Mouse (Mus musculus) kidney, postnatal 0 days (tissue): ENCODE results near the gene Olfr361. TPM values are rescaled to one million over a fixed set of nuclear protein-coding genes. Genes with fewer than 3 reads are reported as not detected.
"Not testable (repeated sequence)": the region's sequence is repeated elsewhere in the genome, so short reads cannot be mapped to it uniquely, and the experiment has no call there.

Experiments used
- ATAC-seq: fragments of 200-750 bp; cut with Nextera tagmentation; replicated peaks from 2 replicates; pipeline ENCODE4 v1.8.0; 2017; ENCODE audit warnings: low read depth, moderate number of reproducible peaks, moderate TSS enrichment, moderate library complexity; ENCODE audit not compliant: low FRiP score
- DNase-seq: peaks from one replicate; pipeline ENCODE4 v3.0.0-alpha.2; 2016; ENCODE audit warnings: low spot score
- H3K27ac ChIP-seq: fragments of 300-500 bp; sonication (generic); 2 replicates; pipeline ENCODE4 v1.5.1; 2014; ENCODE audit warnings: mild to moderate bottlenecking
- H3K27me3 ChIP-seq: fragments of 300-500 bp; sonication (generic); 2 replicates; pipeline ENCODE4 v1.6.1; 2014; ENCODE audit warnings: low read length, mixed read lengths; ENCODE audit not compliant: insufficient read depth
- H3K36me3 ChIP-seq: fragments of 300-500 bp; sonication (generic); 2 replicates; pipeline ENCODE4 v1.6.1; 2014; ENCODE audit warnings: low read length, mixed read lengths; ENCODE audit not compliant: insufficient read depth
- H3K4me1 ChIP-seq: fragments of 300-500 bp; sonication (generic); replicated peaks from 2 replicates; pipeline ENCODE4 v1.6.1; 2014; ENCODE audit warnings: antibody characterized with exemption, low read length, mixed read lengths; ENCODE audit not compliant: insufficient read depth
- H3K4me2 ChIP-seq: fragments of 300-500 bp; sonication (generic); 2 replicates; pipeline ENCODE4 v1.6.1; 2014; ENCODE audit warnings: mild to moderate bottlenecking, low read length, moderate library complexity, mixed read lengths
- H3K4me3 ChIP-seq: fragments of 300-500 bp; sonication (generic); replicated peaks from 2 replicates; pipeline ENCODE4 v1.5.1; 2014; ENCODE audit warnings: low read depth, low read length
- H3K9ac ChIP-seq: fragments of 300-500 bp; sonication (generic); 2 replicates; pipeline ENCODE4 v1.6.1; 2014; ENCODE audit warnings: low read depth, low read length
- H3K9me3 ChIP-seq: fragments of 300-500 bp; sonication (generic); replicated peaks from 2 replicates; pipeline ENCODE4 v1.6.1; 2016; ENCODE audit warnings: low read length, inconsistent platforms, mixed read lengths
- CTCF ChIP-seq: IDR thresholded peaks from 2 replicates; pipeline ENCODE4 v1.5.1; 2016; ENCODE audit warnings: antibody characterized with exemption, low read depth, mild to moderate bottlenecking, moderate library complexity
- WGBS: fragments of 180-500 bp; shearing (Covaris S2); extraction: QIAGEN DNeasy Blood & Tissue Kit; methylation state at CpG from one replicate; pipeline ENCODE4 v1.1.7; 2014; 5-methylcytosine and 5-hydroxymethylcytosine counted together
- polyA plus RNA-seq: library from polyadenylated mRNA; unstranded; fragments of >200 nt; fragmentation: Nextera tagmentation; extraction: Ambion mirVana; gene quantifications from 2 replicates; pipeline ENCODE4 v1.2.1, GENCODE M21; 2015

The Olfr361 gene
- polyA plus RNA-seq: not detected in 2 replicates

DNA sequence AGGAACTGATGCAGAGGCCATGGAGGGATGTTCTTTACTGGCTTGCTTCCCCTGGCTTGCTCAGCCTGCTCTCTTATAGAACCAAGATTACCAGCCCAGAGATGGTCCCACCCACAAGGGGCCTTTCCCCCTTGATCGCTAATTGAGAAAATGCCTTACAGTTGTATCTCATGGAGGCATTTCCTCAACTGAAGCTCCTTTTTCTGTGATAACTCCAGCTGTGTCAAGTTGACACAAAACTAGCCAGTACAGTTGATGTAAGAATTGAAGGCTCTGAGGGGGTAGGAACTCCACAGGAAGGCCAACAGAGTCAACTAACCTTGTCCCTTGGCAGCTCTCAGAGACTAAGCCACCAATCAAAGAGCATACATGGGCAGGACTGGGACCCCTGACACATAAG lies at the start of gene Olfr361:
TSS of gene Olfr361 (minus strand) at position 101 of the 400 bp plus-strand sequence.
- H3K4me1 ChIP-seq, ATAC-seq, H3K4me3 ChIP-seq, H3K27me3 ChIP-seq, H3K36me3 ChIP-seq, H3K9ac ChIP-seq, DNase-seq, H3K4me2 ChIP-seq, H3K27ac ChIP-seq, H3K9me3 ChIP-seq: not testable (repeated sequence)
- 50% methylated on average over 1 of the region's 1 CpGs for WGBS

DNA sequence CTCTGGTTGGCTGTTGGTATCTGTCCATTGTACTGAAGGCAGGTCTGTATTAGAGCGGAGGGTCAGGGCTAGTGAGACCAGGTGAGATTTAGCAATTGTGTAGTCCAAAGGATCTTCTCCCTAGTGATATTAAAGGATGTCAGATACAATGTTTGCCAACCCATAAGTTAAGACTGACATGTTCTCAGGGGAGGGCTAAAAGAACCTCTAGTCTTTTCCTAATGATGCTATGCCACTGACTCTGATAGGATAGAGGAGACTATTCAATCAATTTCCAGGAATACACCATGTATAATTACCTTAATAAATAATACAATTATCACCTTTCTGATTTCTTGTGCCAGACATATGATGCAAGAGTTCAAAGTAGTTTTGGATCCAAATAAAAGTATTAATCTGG lies 28.7 kb upstream of the Olfr361 start, which contains the start of gene Olfr362:
TSS of gene Olfr362 (minus strand) at position 101 of the 400 bp plus-strand sequence.
- 88% methylated on average over 1 of the region's 1 CpGs for WGBS
- TF ChIP-seq CTCF: no peak
- no peak within 1 kb of the TSS for H3K4me3 ChIP-seq
- DNase-seq (no peak), ATAC-seq (no peak)
- no peak within 1 kb of the TSS for H3K27ac ChIP-seq
- no peak within 1 kb of the TSS for H3K9ac ChIP-seq
- H3K9me3 ChIP-seq: no peaks in the 10 kb centered on the region
- H3K27me3 ChIP-seq: no peaks in the 10 kb centered on the region
- no peaks in the 10 kb centered on the region for H3K4me1 ChIP-seq
- no peak within 1 kb of the TSS for H3K4me2 ChIP-seq
- H3K36me3 ChIP-seq: no peaks in the 10 kb centered on the region

DNA sequence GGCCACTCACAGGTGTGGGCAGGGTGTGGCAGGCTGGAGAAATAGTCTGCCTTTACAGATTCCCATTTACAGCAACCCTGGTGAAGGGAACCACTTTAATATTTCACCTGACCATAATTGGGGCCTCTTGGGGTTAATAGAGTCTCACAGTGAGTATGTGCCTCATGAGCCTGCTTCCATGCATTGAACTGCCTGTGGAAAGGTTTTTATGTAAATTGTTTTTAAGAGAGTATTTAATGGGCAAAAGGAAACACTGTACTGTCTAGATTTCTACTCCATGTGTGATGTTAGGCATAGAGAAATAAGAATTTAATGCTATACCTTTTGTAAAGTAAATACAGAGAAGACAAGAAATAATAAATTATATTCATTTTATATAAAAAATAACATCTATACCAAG lies 23.6 kb downstream of the Olfr361 start, which contains the start of gene Olfr360:
TSS of gene Olfr360 (plus strand) at position 301 of the 400 bp plus-strand sequence.
- no peak for TF ChIP-seq CTCF
- no peaks in the 10 kb centered on the region for H3K27me3 ChIP-seq

More for the DNA sequence above, 23.6 kb downstream of the Olfr361 start, which contains the start of gene Olfr360:
- no peaks in the 10 kb centered on the region for H3K36me3 ChIP-seq
- ATAC-seq (no peak), DNase-seq (no peak)
- H3K27ac ChIP-seq: no peak within 1 kb of the TSS
- H3K4me2 ChIP-seq: no peak within 1 kb of the TSS
- no peak within 1 kb of the TSS for H3K4me3 ChIP-seq
- H3K4me1 ChIP-seq: no peaks in the 10 kb centered on the region
- no peak within 1 kb of the TSS for H3K9ac ChIP-seq
- no peaks in the 10 kb centered on the region for H3K9me3 ChIP-seq

Other genes with a start within 250 kb of the Olfr361 start
- gene Olfr350, start 243.0 kb downstream of the Olfr361 start, polyA plus RNA-seq: not detected in 2 replicates
- not detected in 2 replicates for gene Olfr351, start 226.6 kb downstream of the Olfr361 start, polyA plus RNA-seq
- not detected in 2 replicates for gene Olfr352, start 220.8 kb downstream of the Olfr361 start, polyA plus RNA-seq
- not detected in 2 replicates for gene Olfr353, start 196.4 kb downstream of the Olfr361 start, polyA plus RNA-seq
- not detected in 2 replicates for gene Olfr354, start 183.6 kb downstream of the Olfr361 start, polyA plus RNA-seq
- gene Olfr355, start 160.4 kb downstream of the Olfr361 start, polyA plus RNA-seq: not detected in 2 replicates
- not detected in 2 replicates for gene Olfr356, start 152.2 kb downstream of the Olfr361 start, polyA plus RNA-seq
- gene Olfr357, start 95.5 kb downstream of the Olfr361 start, polyA plus RNA-seq: not detected in 2 replicates
- gene Olfr358, start 80.0 kb downstream of the Olfr361 start, polyA plus RNA-seq: not detected in 2 replicates
- gene Olfr360, start 23.5 kb downstream of the Olfr361 start, polyA plus RNA-seq: not detected in 2 replicates
- not detected in 2 replicates for gene Olfr362, start 28.6 kb upstream of the Olfr361 start, polyA plus RNA-seq
- not detected in 2 replicates for gene Olfr364-ps1, start 50.0 kb upstream of the Olfr361 start, polyA plus RNA-seq
- not detected in 2 replicates for gene Olfr365, start 98.9 kb upstream of the Olfr361 start, polyA plus RNA-seq
- not detected in 2 replicates for gene Olfr366, start 122.3 kb upstream of the Olfr361 start, polyA plus RNA-seq
- gene Olfr368, start 237.2 kb upstream of the Olfr361 start, polyA plus RNA-seq: not detected in 2 replicates